Mouse (Mus musculus): Measurements from ENCODE around the gene Gm3448.
"Not testable (repeated sequence)": the region's sequence is repeated elsewhere in the genome, so short reads cannot be mapped to it uniquely, and the experiment has no call there.

DNA sequence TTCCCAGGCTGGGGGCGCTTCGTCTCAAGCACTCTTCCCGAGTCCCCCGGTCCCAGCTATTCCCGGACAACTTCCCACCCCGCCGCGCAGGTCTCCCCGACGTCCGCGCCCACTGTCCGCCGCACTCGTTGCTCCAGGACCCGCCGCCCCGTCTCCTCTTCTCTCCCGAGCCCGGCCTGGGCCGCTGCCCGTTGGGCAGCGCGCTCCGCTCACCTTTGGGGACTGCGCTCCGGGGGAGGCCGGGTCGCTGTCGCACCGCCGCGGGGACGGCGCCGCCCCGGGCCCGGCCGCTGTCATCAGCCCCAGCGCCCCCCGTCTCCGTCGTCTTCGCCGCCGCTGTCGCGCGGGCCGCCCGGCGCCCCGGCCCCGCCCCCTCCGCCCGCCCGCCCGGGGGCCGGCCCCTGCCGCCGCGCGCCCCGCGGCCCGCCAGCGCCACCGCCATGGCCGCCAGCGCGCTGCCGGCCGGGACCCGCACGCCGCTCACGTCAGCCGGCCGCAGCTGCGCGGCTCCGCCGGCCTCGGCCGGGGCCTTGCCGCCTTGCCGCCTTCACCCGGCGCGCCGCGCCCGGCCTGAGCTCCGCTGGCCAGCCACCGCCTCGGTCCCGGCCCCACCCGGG, 48.7 kb downstream of the Gm3448 start:
- TF ChIP-seq CHD1 (IDR thresholded peaks at IDR 0.05; ENCODE audit: low read depth, low read length); CTCF (conservative IDR thresholded peaks at IDR 0.05 in 1 of 2, IDR thresholded peaks at IDR 0.05 in 1 of 2; ENCODE audit: low read depth in 2 of 2, low read length in 2 of 2); TCF12 (IDR thresholded peaks at IDR 0.05; ENCODE audit: low read depth, low read length); POLR2A (IDR thresholded peaks at IDR 0.05; ENCODE audit: low read depth, low read length); MXI1 (IDR thresholded peaks at IDR 0.05; ENCODE audit: low read depth, low read length); ZC3H11A (IDR thresholded peaks at IDR 0.05; ENCODE audit: low read depth, low read length); MAX (IDR thresholded peaks at IDR 0.05; ENCODE audit: low read length); SIN3A (IDR thresholded peaks at IDR 0.05; ENCODE audit: low read length); ZNF384 (IDR thresholded peaks at IDR 0.05; ENCODE audit: low read depth, low read length); SMC3 (IDR thresholded peaks at IDR 0.05; ENCODE audit: low read depth, low read length); ZKSCAN1 (IDR thresholded peaks at IDR 0.05; ENCODE audit: borderline replicate concordance, low read depth, low read length); ZMIZ1 (IDR thresholded peaks at IDR 0.05; ENCODE audit: low read depth, low read length); EP300 (IDR thresholded peaks at IDR 0.05; ENCODE audit: low read length); NRF1 (IDR thresholded peaks at IDR 0.05; ENCODE audit: low read depth, low read length): not testable (repeated sequence)
